Mouse (Mus musculus): Measurements from ENCODE around the gene Srrm4.

Srrm4 gene

DNA sequence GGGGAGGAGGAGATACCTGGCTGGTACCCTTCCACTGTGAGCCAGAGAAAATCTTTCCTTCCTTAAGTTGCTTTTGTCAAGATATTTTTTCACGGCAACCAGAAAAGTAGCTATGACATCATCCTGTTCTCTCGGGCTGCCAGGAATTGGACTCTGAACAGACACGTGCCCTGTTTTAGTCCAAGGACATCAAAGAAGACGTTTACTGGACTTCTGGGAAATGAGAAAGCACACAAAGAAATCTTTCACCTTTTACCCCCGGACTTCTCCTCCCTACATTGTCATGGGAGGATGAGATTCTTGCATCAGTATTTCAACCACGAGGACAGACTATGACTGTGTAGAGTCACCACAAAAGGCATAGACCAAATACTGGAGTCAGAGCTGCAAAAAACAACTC is 183.7 kb downstream of the Srrm4 start:
- DNase-seq (ENCODE audit: extremely low read depth, low read depth), result no peak

- no peak for DNase-seq (ENCODE audit: extremely low read depth, low read depth)
Observed at GRCm38 (mm10) chr5:116407321-116407720, 184.3 kb downstream of the Srrm4 start.

- DNase-seq (ENCODE audit: extremely low read depth, low read depth), result no peak
Observed at GRCm38 (mm10) chr5:116406507-116406906, 185.1 kb downstream of the Srrm4 start.

DNA sequence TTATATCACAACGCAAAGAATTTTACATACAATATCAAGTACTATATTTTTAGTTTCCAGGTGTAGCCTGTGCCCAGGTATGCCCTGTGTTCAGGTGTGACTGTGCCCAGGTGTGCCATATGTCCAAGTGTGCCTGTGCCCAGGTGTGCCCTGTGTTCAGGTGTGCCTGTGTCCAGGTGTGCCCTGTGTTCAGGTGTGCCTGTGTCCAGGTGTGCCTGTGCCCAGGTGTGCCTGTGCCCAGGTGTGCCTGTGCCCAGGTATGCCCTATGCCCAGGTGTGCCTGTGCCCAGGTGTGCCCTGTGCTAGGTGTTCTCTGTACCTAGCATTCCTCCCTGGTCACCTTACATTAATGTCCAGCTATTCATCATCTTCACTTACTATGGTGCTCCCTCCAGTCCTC is 185.7 kb downstream of the Srrm4 start:
- DNase-seq (ENCODE audit: extremely low read depth, low read depth), result no peak

GRCm38 (mm10) chr5:116404063-116404462 is 187.6 kb downstream of the Srrm4 start:
- DNase-seq (ENCODE audit: extremely low read depth, low read depth), result no peak

DNA sequence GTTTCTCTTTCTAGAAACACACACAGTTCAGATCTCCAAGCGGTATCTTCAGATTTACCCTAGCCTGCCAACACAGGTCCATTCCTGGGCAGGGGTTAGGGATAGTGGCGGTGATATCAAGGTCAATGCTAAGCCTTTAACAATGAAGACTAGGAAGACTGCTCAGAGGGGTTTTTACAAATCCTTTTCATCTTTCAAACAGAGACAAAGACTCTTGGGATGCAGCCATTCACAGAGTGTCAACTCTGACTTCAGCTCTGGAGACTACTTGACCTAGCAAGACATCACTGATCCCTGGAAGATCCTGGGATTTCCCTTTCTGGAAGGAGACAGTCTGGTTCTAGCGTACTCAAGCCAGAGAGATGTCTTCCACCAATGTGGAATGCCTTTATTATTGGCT is 190.8 kb downstream of the Srrm4 start:
- no peak for DNase-seq (ENCODE audit: extremely low read depth, low read depth)

- DNase-seq (ENCODE audit: extremely low read depth, low read depth), result no peak
Observed at GRCm38 (mm10) chr5:116400042-116400730, 191.4 kb downstream of the Srrm4 start.

DNA sequence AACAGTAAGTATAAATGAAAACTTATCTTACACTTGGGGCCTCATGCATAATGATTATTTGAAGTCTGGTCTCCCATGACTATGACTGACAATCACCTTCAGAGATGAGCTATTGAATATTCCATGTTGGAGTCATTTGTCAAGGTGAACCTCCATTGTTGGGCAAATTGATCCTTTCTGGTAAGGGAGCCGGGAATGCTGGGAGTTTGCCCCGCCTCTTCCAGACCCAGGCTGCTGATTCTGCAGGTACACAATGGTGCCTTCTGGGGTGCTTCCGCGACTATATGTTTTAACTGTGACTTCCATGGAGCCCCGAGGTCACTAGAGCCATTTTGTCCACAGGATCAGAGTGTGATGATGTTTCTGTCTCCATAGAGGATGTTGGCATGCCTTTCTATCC is 195.5 kb downstream of the Srrm4 start:
- DNase-seq (ENCODE audit: extremely low read depth, low read depth), result no peak

- DNase-seq (ENCODE audit: extremely low read depth, low read depth), result no peak
Observed at GRCm38 (mm10) chr5:116392603-116393002, 199.0 kb downstream of the Srrm4 start.

GRCm38 (mm10) chr5:116389856-116390542 is 201.6 kb downstream of the Srrm4 start:
- DNase-seq (ENCODE audit: extremely low read depth, low read depth), result no peak

GRCm38 (mm10) chr5:116389321-116389720 is 202.3 kb downstream of the Srrm4 start:
- no peak for DNase-seq (ENCODE audit: extremely low read depth, low read depth)
